Mouse (Mus musculus): Measurements from ENCODE around the gene Tgm3. TPM values are rescaled to one million over a fixed set of nuclear protein-coding genes. Genes with fewer than 3 reads are reported as not detected.

Gene Tgm3
- 0.08 and 0.31 TPM in 2 replicates for polyA plus RNA-seq (2015; fragmentation: Nextera tagmentation; extraction: Ambion mirVana)

DNA sequence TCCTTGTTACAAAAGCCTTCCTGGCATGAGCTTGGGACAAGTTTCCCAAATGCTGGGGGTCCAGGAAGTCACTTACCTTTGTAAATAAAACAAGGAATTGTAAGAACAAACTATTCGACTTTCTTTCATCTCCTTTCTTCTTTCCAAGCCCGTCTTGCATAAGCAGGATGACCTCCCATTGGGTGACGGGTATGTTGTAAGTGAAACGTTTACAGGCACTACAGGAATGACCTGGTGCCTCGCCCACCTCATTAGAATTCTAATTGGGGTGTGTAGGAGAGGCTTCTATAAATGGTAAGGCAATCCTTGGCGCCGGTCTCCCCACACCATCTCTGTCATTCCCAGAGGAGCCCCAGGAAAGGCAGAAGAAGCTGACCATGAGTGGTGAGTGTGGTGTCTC, at the start of gene Tgm3:
TSS of gene Tgm3 (plus strand) at position 324 of the 400 bp plus-strand sequence.
- no peaks in the 10 kb centered on the region for H3K36me3 ChIP-seq
- no peak within 1 kb of the TSS for H3K9ac ChIP-seq
- no peaks in the 10 kb centered on the region for H3K27me3 ChIP-seq
- 42% methylated on average over 7 of the region's 7 CpGs for WGBS
- H3K4me2 ChIP-seq = no peak within 1 kb of the TSS
- no peaks in the 10 kb centered on the region for H3K9me3 ChIP-seq
- H3K4me1 ChIP-seq = peaks cover 6% of the 10 kb centered on the region; the same call in 1 of the 2 replicates
- H3K4me3 ChIP-seq = no peak within 1 kb of the TSS
- H3K27ac ChIP-seq = no peak within 1 kb of the TSS
- no peak for ATAC-seq (ENCODE audit: insufficient number of reproducible peaks, insufficient read depth, low FRiP score, low TSS enrichment, low read depth)

DNA sequence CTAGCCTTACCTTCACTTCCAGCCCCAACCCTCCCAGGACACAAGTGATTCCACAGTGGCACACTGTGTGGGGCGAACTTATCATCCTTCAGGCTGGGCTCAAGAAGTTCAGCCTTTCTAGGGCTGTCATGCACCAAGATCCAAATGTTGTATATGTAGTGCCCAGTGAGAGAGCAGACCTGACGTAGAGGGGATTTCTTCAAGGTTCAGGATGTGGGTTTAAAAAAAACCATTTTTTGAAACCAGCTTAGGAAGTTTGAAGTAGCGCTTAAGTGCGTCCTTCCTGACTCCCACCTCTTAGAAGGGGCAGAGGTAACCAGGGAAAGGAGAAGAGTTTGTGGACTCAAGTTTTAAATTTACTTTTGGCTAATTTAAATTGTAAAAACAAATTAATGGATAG, 31.5 kb upstream of the Tgm3 start:
- Histone ChIP-seq H3K4me1 (no peaks in the 10 kb centered on the region), H3K27me3 (no peaks in the 10 kb centered on the region), H3K27ac (no peak overlapping the region), H3K4me2 (no peak overlapping the region), H3K9me3 (no peaks in the 10 kb centered on the region), H3K9ac (no peak overlapping the region), H3K36me3 (no peaks in the 10 kb centered on the region), H3K4me3 (no peak overlapping the region)
- 89% methylated on average over 4 of the region's 4 CpGs for WGBS
- ATAC-seq (ENCODE audit: insufficient number of reproducible peaks, insufficient read depth, low FRiP score, low TSS enrichment, low read depth) = no peak

DNA sequence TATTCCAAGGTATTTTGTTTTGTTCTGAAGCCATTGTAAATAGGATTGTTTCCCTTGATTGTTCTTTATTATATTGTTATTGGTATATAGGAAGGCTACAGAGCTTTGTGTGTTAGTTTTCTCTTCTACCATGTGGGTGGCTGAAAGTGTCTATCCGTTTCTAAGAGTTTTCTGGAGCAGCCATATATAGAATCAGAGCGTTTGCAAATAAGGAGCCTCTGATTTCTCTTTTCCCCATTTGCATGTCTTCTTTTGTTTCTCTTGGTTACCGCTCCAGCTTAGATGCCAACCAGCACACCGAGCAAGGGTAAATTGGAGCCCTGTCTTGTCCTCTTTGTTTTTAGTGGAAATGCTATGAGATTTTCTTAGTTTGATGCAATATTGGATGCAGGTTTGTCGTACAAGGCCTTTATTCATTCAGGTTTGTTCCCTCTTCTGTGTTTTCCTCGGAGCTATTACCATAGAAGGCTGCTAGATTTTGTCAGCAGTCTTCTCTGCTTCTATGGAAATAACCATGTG, 24.6 kb upstream of the Tgm3 start:
- no peaks in the 10 kb centered on the region for H3K4me1 ChIP-seq
- ATAC-seq (ENCODE audit: insufficient number of reproducible peaks, insufficient read depth, low FRiP score, low TSS enrichment, low read depth) = no peak
- H3K27me3 ChIP-seq = no peaks in the 10 kb centered on the region
- H3K4me3 ChIP-seq = no peak overlapping the region
- H3K9me3 ChIP-seq = no peaks in the 10 kb centered on the region
- no peaks in the 10 kb centered on the region for H3K36me3 ChIP-seq
- 82% methylated on average over 6 of the region's 6 CpGs for WGBS
- H3K4me2 ChIP-seq = no peak overlapping the region
- H3K9ac ChIP-seq = no peak overlapping the region
- H3K27ac ChIP-seq = no peak overlapping the region

- H3K27me3 ChIP-seq = no peaks in the 10 kb centered on the region
- H3K9ac ChIP-seq = no peak overlapping the region
- no peak overlapping the region for H3K4me2 ChIP-seq
- H3K36me3 ChIP-seq = no peaks in the 10 kb centered on the region
- no peak for ATAC-seq (ENCODE audit: insufficient number of reproducible peaks, insufficient read depth, low FRiP score, low TSS enrichment, low read depth)
- H3K9me3 ChIP-seq = no peaks in the 10 kb centered on the region
- H3K4me3 ChIP-seq = no peak overlapping the region
- no peaks in the 10 kb centered on the region for H3K4me1 ChIP-seq
- 91% methylated on average over 2 of the region's 2 CpGs for WGBS
- H3K27ac ChIP-seq = no peak overlapping the region
Measured at GRCm38 (mm10) chr2:129989646-129990045, 22.5 kb upstream of the Tgm3 start.

DNA sequence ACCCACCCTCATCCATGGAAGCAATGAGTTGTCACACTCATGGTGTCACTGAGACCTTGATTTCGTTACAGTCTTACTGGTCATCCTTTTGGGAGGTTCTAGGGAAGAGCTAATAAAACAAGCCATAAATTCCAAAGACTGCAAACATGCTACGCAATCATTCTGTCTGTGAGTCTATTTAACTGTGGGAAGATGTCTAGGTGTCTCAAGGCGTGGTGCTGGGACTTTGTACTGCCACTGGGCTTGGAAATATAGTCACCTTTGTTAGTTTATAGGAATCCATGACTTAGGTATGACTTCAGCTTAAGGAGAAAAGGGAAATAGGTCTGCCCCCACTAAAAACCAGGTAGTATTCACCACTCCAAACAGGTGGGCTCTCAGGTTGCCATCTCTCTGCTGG, 17.7 kb upstream of the Tgm3 start:
- no peaks in the 10 kb centered on the region for H3K4me1 ChIP-seq
- H3K27ac ChIP-seq = no peak overlapping the region
- H3K4me3 ChIP-seq = no peak overlapping the region
- H3K4me2 ChIP-seq = no peak overlapping the region
- no peaks in the 10 kb centered on the region for H3K27me3 ChIP-seq
- H3K9ac ChIP-seq = no peak overlapping the region
- no peak for ATAC-seq (ENCODE audit: insufficient number of reproducible peaks, insufficient read depth, low FRiP score, low TSS enrichment, low read depth)
- no peaks in the 10 kb centered on the region for H3K36me3 ChIP-seq
- WGBS = 83% methylated on average over 3 of the region's 3 CpGs
- no peaks in the 10 kb centered on the region for H3K9me3 ChIP-seq

DNA sequence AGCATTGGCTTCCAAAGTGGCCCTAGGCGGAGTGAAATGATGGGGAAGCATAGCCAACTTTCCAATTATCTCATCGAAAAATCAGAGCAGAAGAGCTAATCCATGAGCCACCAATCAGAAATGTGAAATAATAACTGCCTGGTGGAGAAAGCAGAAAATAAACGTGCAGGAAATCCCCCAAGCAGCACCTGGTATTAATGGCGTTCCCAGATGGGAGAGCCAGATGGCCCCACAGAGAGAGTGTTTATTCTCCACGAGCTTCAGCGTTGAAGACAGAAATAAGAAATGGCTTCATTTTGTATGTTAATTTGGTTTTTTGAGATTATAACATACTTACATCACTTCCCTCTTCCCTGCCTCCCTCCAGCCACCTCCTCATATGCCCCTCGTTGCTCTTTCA, 13.7 kb upstream of the Tgm3 start:
- H3K27ac ChIP-seq = no peak overlapping the region
- no peaks in the 10 kb centered on the region for H3K36me3 ChIP-seq
- no peak overlapping the region for H3K9ac ChIP-seq
- H3K9me3 ChIP-seq = no peaks in the 10 kb centered on the region
- H3K27me3 ChIP-seq = no peaks in the 10 kb centered on the region
- H3K4me3 ChIP-seq = no peak overlapping the region
- no peak for ATAC-seq (ENCODE audit: insufficient number of reproducible peaks, insufficient read depth, low FRiP score, low TSS enrichment, low read depth)
- 65% methylated on average over 7 of the region's 7 CpGs for WGBS
- H3K4me1 ChIP-seq = no peaks in the 10 kb centered on the region
- no peak overlapping the region for H3K4me2 ChIP-seq

GRCm38 (mm10) chr2:129999296-129999695, 12.9 kb upstream of the Tgm3 start:
- Histone ChIP-seq H3K4me3 (no peak overlapping the region), H3K27me3 (no peaks in the 10 kb centered on the region), H3K4me1 (no peaks in the 10 kb centered on the region), H3K9me3 (no peaks in the 10 kb centered on the region), H3K27ac (no peak overlapping the region), H3K4me2 (no peak overlapping the region), H3K9ac (no peak overlapping the region), H3K36me3 (no peaks in the 10 kb centered on the region)
- ATAC-seq (ENCODE audit: insufficient number of reproducible peaks, insufficient read depth, low FRiP score, low TSS enrichment, low read depth) = no peak
- WGBS = 83% methylated on average over 4 of the region's 4 CpGs

- no peak overlapping the region for H3K27ac ChIP-seq
- H3K4me3 ChIP-seq = no peak overlapping the region
- WGBS = 84% methylated on average over 3 of the region's 3 CpGs
- no peaks in the 10 kb centered on the region for H3K36me3 ChIP-seq
- H3K27me3 ChIP-seq = no peaks in the 10 kb centered on the region
- ATAC-seq (ENCODE audit: insufficient number of reproducible peaks, insufficient read depth, low FRiP score, low TSS enrichment, low read depth) = no peak
- H3K9ac ChIP-seq = no peak overlapping the region
- H3K4me1 ChIP-seq = no peaks in the 10 kb centered on the region
- H3K4me2 ChIP-seq = no peak overlapping the region
- H3K9me3 ChIP-seq = no peaks in the 10 kb centered on the region
Measured at GRCm38 (mm10) chr2:130000601-130001000, 11.5 kb upstream of the Tgm3 start.

DNA sequence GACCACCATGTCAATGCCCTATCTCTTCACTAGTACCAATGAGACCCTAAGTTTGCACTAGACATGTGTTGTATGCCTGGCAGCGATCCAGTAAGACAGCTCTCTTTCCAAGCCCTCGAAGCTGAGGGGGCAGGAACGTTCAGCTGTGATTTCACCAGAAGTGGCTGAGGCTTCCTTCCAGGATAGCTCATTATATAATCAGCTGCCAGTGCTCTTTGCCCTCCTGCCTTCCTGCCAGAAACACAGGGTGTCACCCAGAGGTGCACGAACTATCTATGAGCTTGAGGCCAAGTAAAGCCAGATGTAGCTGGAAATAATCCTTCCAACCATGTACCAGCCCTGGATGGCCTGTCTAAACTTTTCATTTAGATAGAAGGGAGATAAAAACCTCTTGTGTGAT, 8.1 kb upstream of the Tgm3 start:
- WGBS = 58% methylated on average over 4 of the region's 4 CpGs
- ATAC-seq (ENCODE audit: insufficient number of reproducible peaks, insufficient read depth, low FRiP score, low TSS enrichment, low read depth) = no peak

GRCm38 (mm10) chr2:130009371-130009770, 2.8 kb upstream of the Tgm3 start:
- no peaks in the 10 kb centered on the region for H3K4me1 ChIP-seq

More for the DNA sequence above, 8.1 kb upstream of the Tgm3 start:
- Histone ChIP-seq H3K4me3 (no peak overlapping the region), H3K9ac (no peak overlapping the region), H3K9me3 (no peaks in the 10 kb centered on the region), H3K36me3 (no peaks in the 10 kb centered on the region), H3K27ac (no peak overlapping the region), H3K27me3 (no peaks in the 10 kb centered on the region), H3K4me1 (no peaks in the 10 kb centered on the region), H3K4me2 (no peak overlapping the region)

GRCm38 (mm10) chr2:130013646-130014045, 1.5 kb downstream of the Tgm3 start:
- no peak overlapping the region for H3K4me3 ChIP-seq
- H3K9ac ChIP-seq = no peak overlapping the region
- H3K27me3 ChIP-seq = no peaks in the 10 kb centered on the region
- H3K4me1 ChIP-seq = peaks cover 6% of the 10 kb centered on the region; the same call in 1 of the 2 replicates
- H3K36me3 ChIP-seq = no peaks in the 10 kb centered on the region
- no peaks in the 10 kb centered on the region for H3K9me3 ChIP-seq
- no peak overlapping the region for H3K4me2 ChIP-seq
- H3K27ac ChIP-seq = no peak overlapping the region
- no peak for ATAC-seq (ENCODE audit: insufficient number of reproducible peaks, insufficient read depth, low FRiP score, low TSS enrichment, low read depth)

More at GRCm38 (mm10) chr2:130009371-130009770, 2.8 kb upstream of the Tgm3 start:
- Histone ChIP-seq H3K9ac (no peak overlapping the region), H3K36me3 (no peaks in the 10 kb centered on the region), H3K4me2 (no peak overlapping the region), H3K27ac (no peak overlapping the region), H3K27me3 (no peaks in the 10 kb centered on the region), H3K9me3 (no peaks in the 10 kb centered on the region), H3K4me3 (no peak overlapping the region)
- no peak for ATAC-seq (ENCODE audit: insufficient number of reproducible peaks, insufficient read depth, low FRiP score, low TSS enrichment, low read depth)
- 75% methylated on average over 2 of the region's 2 CpGs for WGBS

DNA sequence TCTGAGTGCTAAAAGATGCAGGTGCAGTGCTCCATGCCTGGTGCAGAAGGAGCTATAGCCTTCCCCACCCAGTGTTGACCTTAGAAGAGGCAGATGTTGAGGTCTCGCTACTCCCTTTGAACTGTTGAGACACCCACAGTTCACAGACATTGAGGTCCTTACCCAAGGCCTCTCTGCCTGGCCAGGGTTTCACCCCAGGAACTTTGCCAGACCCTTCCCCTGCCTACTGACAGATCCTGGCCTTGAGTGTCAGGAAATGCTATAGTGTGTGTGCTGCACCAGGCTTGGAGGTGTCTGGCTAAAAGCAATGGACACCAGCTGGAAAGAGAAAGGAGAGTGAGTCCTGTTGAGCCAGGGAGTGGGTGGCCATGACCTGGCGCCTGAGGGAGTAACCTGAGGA, 3.0 kb downstream of the Tgm3 start:
- no peak for ATAC-seq (ENCODE audit: insufficient number of reproducible peaks, insufficient read depth, low FRiP score, low TSS enrichment, low read depth)
- Histone ChIP-seq H3K27me3 (no peaks in the 10 kb centered on the region), H3K9ac (no peak overlapping the region), H3K4me2 (no peak overlapping the region), H3K4me1 (peaks cover 6% of the 10 kb centered on the region; the same call in 1 of the 2 replicates), H3K4me3 (no peak overlapping the region), H3K9me3 (no peaks in the 10 kb centered on the region), H3K27ac (peak overlapping the region; percentile 8; the same call in 1 of the 2 replicates), H3K36me3 (no peaks in the 10 kb centered on the region)
- WGBS = 91% methylated on average over 2 of the region's 2 CpGs
